Mouse (Mus musculus): ENCODE results near the gene Raver2.
"Not testable (repeated sequence)": the region's sequence is repeated elsewhere in the genome, so short reads cannot be mapped to it uniquely, and the experiment has no call there.

Gene Raver2

DNA sequence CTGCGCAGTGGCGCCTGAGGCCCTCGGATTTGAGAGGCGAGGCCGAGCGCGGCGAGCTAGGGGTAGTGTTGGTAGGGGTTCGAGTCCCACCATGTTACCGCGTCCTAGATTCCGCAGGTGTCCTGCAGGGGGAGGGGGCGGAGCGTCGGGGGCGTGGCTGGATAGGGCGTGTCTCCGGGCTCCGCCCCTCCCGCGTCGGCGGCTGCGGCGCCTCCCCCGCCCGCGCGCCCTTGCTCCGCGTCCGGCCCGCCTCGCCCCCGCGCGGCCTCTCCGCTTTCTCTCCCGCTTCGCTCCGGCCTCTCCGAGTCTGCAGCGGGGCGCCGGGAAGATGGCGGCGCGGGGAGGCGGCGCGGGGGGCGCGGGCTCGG, at the start of gene Raver2:
Raver2 (plus strand) TSS at position 198 of the 368 bp plus-strand sequence.
- no peak for DNase-seq (ENCODE audit: low spot score)

DNA sequence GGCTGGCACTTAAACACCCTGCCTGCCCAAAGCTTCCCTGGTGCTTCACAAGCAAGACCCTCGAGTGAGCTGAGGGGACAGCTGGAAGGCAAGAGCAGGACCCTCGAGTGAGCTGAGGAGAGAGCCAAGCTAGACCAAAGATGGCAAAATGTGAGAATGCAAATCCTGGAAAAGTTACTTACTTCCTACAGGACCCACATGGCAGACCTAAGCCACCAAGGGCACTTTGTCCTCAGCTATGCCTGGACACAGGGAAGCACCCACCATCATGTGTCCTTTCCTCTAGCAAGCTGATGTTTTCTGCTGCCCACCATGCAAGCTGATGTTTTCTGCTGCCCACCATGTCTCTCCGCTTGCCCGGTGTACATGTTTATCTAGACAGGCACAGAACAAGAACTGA, 48.2 kb upstream of the Raver2 start, which contains the start of gene Gm10577:
Gm10577 (minus strand) TSS at position 101 of the 400 bp plus-strand sequence.
- no peak for DNase-seq (ENCODE audit: low spot score)

DNA sequence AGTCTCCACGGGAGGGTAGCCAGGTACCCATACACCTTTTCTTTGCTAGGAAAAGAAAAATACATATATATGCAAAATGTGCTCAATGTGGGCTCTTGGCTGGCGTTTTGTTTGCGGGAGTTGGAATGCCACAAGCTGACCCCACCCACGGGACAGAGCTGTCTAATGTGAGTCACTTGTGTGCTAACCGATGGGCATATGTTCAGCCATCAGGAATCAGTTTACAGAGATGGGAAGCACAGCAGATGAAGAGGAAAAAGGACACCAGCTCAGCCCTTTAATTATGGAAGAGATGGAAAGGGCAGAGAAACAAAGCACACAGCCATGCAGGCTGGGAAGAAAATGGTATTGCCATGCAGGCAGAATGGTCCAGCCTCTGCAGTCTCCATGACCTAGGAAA, 42.2 kb upstream of the Raver2 start:
- DNase-seq (ENCODE audit: low spot score): peak; percentile 59

DNA sequence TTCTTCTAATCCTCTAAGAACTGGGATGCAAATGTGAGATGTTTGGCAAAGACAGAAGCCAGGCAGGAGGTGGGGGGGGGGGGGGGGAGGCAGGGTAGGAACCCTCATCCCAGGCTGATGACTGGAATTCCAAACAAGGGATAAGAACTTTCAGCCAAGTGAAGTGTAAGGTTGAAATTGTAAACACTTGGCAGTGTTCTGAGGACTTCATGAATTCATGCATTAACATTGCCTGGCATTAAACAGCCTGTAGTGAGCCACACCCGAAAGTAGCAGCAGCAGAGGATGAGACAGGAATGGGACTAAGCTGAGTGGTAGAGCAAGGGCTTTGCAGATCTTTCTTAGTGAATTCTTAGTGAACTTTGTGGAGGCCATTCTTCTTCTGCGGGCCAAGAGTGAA, 41.8 kb upstream of the Raver2 start:
- DNase-seq (ENCODE audit: low spot score): no peak

DNA sequence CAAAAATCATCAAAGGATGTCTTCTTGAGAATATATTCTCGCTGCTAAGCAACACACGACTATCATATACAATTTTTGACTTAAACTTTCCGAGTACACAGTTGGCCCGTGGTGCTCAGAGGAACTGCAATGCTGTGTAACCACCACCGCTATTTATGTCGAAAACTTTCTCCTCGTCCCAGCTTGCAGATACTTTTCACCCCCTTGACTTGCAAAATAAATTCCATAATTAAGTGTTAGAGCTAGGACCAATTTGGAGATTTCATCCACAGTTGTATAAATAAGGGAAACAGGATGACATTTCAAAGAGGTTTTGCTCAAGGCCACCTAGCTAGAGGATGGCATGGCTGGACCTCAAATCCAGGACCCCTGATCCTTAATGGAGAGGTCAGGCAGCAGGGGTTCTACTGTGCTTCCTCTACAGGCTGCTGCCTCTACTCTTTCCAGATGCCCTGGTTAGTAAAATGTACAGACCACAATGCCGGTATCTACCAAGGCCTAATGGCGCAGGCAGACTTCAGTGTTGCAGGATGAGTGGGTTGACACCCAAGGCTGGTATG, 40.9 kb upstream of the Raver2 start:
- DNase-seq (ENCODE audit: low spot score): no peak

DNA sequence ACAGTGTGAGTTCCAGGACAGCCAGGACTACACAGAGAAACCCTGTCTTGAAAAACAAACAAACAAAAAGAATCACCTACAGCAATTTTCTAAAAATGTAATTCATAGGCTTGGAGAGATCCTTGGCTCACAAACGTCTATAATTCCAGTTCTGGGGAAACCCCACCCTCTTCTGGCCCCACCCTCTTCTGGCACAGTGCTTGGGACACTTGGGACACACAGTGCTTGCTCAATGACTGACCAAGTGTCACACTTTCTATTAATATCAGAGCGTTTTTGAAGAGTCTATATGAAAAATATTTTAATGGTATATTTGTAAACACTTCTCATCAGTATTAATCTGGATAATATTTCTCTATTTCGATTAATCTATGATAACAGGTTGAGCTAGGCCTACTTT, 35.7 kb upstream of the Raver2 start:
- DNase-seq (ENCODE audit: low spot score): no peak

DNA sequence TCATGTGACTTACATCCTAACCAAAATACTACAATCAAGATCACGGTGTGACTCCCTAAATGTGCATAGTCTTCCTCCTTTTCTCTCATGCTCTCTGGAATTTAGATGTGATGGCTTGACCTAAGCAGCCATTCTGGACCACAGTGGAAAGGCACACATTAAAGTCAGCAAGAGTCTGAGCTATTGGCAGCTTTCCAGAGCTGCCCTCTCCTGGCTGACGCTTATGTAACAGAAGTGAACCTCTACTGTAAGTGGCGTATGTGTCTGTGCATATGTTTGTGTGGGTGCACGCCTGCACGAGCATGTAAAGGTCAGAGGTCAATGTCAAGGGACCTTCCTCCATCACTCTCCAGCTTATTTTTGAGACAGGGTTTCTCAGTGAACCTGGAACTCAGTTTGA, 33.7 kb upstream of the Raver2 start:
- DNase-seq (ENCODE audit: low spot score): no peak

DNA sequence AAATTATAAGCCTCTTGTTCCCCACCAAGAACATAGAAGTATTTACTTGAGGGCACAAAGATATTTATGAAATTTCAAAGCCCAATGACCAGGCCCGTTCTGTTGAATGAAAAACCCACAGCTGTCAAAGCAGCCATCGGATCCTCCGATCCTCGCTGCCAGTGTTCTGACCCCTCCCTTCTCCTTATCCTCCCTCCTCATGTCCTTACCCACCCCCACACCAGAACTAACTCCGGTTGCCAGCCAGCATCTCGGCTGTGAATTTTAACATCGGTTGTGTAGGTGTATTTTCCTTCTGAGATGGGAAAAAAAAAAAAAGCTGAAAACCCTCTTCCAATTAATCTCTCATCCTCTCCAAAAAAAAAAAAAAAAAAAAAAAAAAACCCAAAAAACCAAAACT, 31.6 kb upstream of the Raver2 start:
- no peak for DNase-seq (ENCODE audit: low spot score)

DNA sequence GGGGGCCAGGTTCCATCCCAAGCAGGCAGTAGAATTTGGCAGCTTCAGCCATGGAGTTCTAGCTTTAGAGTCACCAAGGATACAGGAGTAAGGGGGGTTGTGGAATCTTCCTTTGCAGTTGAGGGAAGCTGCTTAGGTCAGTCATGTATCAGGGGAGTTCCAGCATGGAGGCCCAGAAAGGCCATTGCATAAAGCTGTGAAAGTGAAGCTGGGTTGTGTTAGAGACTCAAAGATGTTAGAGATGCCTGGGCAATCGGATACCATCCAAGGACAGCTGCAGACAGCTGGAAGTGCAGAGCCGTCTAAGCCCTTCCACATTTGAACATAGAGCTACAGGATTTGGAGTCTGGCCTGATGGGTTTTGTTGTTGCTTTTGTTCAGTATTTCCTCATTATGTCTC, 25.1 kb upstream of the Raver2 start:
- no peak for DNase-seq (ENCODE audit: low spot score)

- DNase-seq (ENCODE audit: low spot score): no peak
These were observed 24.6 kb upstream of the Raver2 start for GRCm38 (mm10) chr4:101044149-101044548.

- no peak for DNase-seq (ENCODE audit: low spot score)
These were observed 22.2 kb upstream of the Raver2 start for GRCm38 (mm10) chr4:101046576-101046975.

- DNase-seq (ENCODE audit: low spot score): no peak
These were observed 6.6 kb upstream of the Raver2 start for GRCm38 (mm10) chr4:101062146-101062545.

DNA sequence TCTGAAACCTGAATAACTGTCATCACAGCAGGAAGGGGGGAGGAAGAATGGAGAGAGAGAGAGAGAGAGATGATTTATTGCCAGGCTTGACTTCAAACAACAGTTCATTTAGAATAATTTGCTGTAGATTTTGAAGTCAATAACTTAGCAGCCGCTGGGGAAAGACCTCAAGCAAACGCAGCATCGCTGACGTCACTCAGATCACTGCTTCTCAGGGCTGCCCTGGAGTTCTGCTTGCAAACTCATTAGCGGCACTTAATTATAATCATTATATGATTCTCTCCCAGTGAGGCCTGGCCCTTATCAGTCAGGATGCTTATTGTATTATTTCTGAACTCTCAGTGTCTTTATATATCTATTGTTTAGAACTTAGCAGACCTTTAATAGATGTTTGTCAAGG, 2.4 kb upstream of the Raver2 start:
- DNase-seq (ENCODE audit: low spot score): no peak

DNA sequence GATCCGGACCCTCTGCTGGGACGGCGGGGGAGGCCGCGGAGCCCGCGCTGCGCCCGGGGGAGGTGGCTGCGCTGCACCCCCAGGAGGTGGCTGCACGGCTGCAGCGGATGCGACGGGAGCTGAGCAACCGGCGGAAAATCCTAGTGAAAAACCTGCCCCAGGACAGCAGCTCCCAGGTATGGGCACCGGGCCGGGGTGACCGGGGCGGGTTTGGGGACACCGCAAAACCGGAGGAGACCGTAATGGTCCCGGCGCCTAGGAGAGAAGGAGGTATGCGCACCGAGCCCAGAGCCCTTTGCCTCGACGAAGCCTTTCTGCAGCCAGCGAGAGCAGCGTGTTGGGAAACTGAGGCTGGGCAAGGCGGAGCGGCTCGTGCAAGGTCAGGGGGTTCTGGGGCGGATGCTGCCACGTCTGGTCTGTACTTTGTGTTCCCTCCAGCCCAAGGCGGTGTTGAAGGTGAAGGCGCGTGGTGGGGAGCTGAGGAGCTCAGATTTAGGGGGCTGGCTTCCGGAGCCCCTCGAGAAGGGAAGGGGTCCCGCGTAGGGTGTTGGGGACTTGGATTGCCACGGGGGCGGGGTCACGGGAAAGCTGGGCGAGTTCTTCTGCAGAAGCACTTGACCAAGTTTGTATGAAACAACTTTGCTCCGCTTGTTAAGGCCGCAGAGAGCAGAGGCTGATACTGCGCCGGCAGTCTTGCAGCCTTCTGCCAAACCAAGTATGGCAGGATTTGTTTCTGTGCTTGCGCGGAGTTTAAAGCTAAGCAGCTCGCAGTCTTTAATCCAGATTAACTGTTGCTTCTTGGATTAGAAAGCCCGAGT, 580 bp downstream of the Raver2 start:
- no peak for DNase-seq (ENCODE audit: low spot score)

GRCm38 (mm10) chr4:101071570-101071969, 2.8 kb downstream of the Raver2 start:
- DNase-seq (ENCODE audit: low spot score): no peak

GRCm38 (mm10) chr4:101076425-101076824, 7.6 kb downstream of the Raver2 start:
- DNase-seq (ENCODE audit: low spot score): no peak

DNA sequence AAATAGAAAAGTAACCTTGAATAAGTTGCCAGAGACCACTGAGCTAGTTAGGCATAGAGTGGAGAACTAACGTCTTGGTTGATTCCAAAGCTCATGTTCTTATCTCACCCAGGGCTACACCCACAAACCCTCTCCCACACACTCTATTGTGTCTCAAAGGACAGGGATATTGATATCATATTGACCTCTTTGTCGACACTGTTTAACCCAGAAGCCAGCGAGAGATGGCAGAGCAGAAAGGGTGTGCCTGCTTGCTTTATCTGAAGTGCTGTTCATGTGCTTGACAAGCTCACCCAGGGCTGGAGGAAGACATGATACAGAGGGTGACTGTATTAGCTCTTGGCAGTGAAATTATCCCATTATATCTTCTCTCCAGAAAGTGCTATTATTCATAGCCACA, 11.2 kb downstream of the Raver2 start:
- no peak for DNase-seq (ENCODE audit: low spot score)

DNA sequence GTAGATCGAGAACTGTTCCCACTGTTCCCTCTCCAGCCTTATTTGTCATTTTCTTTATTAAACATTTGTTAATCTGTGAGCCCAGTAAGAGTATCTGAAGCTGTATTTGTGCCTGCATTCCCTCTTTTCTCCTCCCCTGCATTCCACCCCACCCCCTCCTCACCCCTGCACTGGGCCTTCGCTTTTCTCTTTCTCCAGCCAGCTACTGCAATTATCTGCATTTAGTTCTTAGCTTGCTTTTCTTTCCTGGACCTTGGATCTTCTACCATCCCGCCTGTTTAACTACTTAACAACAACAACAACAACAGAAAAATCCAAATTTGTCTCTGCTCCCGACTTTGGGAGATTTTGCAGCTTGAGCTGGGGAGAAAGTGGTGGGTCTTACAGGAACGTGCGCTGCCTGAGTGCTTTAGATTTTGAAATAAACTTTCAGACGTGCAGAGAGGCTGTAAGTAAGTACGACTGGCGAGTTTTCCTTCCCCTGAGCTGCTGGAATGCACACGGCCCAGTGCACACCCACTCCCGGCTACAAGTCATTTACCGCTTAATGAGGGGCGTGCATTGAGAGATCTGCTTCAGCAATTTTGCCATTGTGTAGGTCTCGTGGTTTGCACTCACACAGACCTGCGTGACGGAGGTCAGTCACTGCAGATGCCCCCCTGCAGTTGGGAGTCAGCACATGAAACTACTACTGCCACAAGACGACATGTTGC, 13.5 kb downstream of the Raver2 start:
- no peak for DNase-seq (ENCODE audit: low spot score)

GRCm38 (mm10) chr4:101084863-101085262, 16.1 kb downstream of the Raver2 start:
- no peak for DNase-seq (ENCODE audit: low spot score)

DNA sequence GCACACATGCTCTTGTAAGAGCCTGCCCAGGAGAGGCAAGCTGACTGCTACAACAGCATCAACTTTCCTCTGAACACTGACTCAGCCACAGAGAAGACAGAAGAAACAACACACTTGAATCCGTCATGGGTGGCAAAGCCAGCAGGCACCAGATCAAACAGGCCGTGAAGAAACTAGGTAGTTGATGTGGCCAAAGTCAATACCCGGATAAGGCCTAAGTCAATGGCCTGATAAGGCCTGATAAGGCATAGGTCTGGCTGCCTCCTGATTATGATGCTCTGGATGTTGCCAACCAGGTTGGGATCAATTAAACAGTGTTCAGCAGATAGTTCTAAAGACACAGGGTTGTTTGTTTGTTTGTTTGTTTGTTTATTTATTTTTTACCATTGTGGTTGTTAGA, 17.3 kb downstream of the Raver2 start:
- no peak for DNase-seq (ENCODE audit: low spot score)

DNA sequence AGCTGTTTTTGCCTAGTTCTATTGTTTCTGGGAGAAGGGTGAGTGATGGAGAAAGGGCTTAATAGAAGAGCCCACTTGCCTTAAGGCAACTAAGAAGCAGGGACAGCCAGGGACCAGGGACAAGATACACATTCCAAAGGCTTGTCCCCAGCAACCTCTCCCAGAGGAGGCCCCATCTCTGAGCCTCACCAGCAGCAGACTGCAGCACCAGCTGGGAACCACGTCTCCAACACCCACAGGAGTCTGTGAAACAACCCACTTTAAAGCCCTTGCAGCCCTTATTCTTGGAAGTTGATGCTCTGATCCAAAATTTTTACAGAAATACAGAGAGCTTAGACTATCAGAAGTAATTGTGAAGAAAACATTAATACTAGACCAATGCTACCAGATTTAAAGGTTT, 18.9 kb downstream of the Raver2 start:
- no peak for DNase-seq (ENCODE audit: low spot score)

DNA sequence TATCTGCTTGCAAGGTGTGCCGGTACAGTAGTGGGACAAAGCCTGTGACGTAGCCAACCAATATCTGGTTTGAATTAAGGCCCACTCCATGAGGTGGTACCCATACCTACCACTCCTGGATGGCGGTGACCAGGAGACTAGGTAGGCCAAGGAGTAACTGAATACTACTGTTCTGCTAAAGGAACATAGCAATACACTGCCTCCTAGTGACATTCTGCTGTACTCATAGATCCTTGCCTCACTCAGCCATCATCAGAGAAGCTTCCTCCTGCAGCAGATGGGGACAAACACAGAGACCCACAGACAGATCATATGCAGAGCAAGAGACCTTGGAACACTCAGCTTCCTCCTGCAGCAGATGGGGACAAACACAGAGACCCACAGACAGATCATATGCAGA, 21.8 kb downstream of the Raver2 start:
- not testable (repeated sequence) for DNase-seq (ENCODE audit: low spot score)

DNA sequence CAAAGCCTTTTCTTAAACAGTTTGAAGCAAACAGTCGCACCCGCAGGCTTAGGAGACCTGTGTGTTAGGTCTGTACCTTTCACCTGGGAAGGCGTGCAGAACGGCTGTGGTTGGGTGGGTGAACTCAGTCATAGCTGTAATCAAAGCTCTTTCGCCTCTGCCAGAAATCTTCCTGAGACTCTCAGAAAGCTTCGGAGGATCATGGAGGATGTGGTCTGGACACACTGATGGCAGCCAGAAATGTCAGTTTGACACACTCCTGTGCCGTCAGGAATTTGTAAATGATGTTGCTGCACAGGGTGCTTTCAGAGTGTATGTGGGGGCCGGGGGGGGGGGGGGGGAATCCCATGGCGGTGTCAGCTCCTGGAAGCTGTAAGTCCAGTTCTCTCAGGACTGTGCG, 24.5 kb downstream of the Raver2 start:
- no peak for DNase-seq (ENCODE audit: low spot score)
